Mouse (Mus musculus): ENCODE measurements around the gene Ulk3.

DNA sequence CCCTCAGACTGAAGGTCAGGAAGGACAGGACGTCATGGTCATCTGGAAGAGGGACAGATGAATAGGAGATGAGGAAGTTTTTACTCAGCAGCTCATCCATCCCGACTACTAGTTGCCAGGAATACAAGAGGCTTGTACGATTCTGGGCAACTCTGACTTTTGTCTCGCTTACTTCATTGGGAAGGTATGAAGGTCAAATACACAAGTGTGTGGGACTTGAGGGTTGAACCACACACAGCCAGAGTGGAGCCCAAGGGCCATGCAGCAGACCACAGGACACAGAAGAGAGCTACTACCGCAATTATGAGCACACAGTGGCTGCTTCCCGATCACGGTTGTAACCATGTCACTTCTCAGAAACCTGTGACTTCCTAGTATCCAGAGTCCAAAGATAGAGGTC is 23.3 kb downstream of the Ulk3 start:
- no peak for TF ChIP-seq CTCF (IDR thresholded peaks at IDR 0.05)
- TF ChIP-seq POLR2A (IDR thresholded peaks at IDR 0.05; ENCODE audit: insufficient read depth, low read depth, low read length), result no peak
- TF ChIP-seq EP300 (IDR thresholded peaks at IDR 0.05; ENCODE audit: insufficient read depth, low read depth, low read length), result no peak
